Mouse (Mus musculus): ENCODE measurements around the gene Aipl1.

GRCm38 (mm10) chr11:72003171-72003570 is 34.1 kb downstream of the Aipl1 start:
- TF ChIP-seq CTCF (IDR thresholded peaks at IDR 0.05; ENCODE audit: insufficient read depth, low read length) (no peak), POLR2A (IDR thresholded peaks at IDR 0.05; ENCODE audit: borderline replicate concordance, extremely low read depth, low read depth, low read length) (no peak)

Measured in lung, adult 2 months (tissue).